Mouse (Mus musculus): ENCODE data around the gene Spast. TPM values are rescaled to one million over a fixed set of nuclear protein-coding genes. Genes with fewer than 3 reads are reported as not detected.

The Spast gene
- polyA plus RNA-seq, 1 experiment from 2014 or later: 55.9 TPM

GRCm38 (mm10) chr17:74338225-74338931, 409 bp upstream of the Spast start:
- Histone ChIP-seq H3K9me3 (no peaks in the 10 kb centered on the region), H3K9ac (peak overlapping the region; percentile 94), H3K36me3 (no peaks in the 10 kb centered on the region), H3K27ac (peak overlapping the region; percentile 98), H3K4me3 (peak overlapping the region; percentile 99), H3K4me2 (replicated peaks) (peak overlapping the region; percentile 69), H3K4me1 (peaks cover 25% of the 10 kb centered on the region), H3K27me3 (replicated peaks) (no peaks in the 10 kb centered on the region)
- WGBS: under 1% methylated on average over 50 of the region's 50 CpGs
- peak; percentile 95 for ATAC-seq (ENCODE audit: low FRiP score, low read depth)

GRCm38 (mm10) chr17:74341151-74341550, 2.4 kb downstream of the Spast start:
- Histone ChIP-seq H3K4me2 (replicated peaks) (peak overlapping the region; percentile 69), H3K36me3 (peaks cover 4% of the 10 kb centered on the region; the same call in 1 of the 2 replicates), H3K4me1 (peaks cover 25% of the 10 kb centered on the region), H3K27ac (no peak overlapping the region), H3K4me3 (no peak overlapping the region), H3K9me3 (no peaks in the 10 kb centered on the region), H3K9ac (no peak overlapping the region), H3K27me3 (replicated peaks) (no peaks in the 10 kb centered on the region)
- 47% methylated on average over 5 of the region's 5 CpGs for WGBS
- no peak for ATAC-seq (ENCODE audit: low FRiP score, low read depth)

GRCm38 (mm10) chr17:74363592-74363991, 24.8 kb downstream of the Spast start:
- Histone ChIP-seq H3K27me3 (replicated peaks) (no peaks in the 10 kb centered on the region), H3K4me3 (no peak overlapping the region), H3K4me1 (no peaks in the 10 kb centered on the region), H3K4me2 (replicated peaks) (no peak overlapping the region), H3K27ac (no peak overlapping the region), H3K9ac (no peak overlapping the region), H3K36me3 (peaks cover 47% of the 10 kb centered on the region), H3K9me3 (no peaks in the 10 kb centered on the region)
- WGBS: 97% methylated on average over 1 of the region's 1 CpGs
- ATAC-seq (ENCODE audit: low FRiP score, low read depth): no peak

- peaks cover 69% of the 10 kb centered on the region for H3K36me3 ChIP-seq
- no peak for ATAC-seq (ENCODE audit: low FRiP score, low read depth)
- H3K4me1 ChIP-seq: no peaks in the 10 kb centered on the region
- WGBS: 96% methylated on average over 1 of the region's 1 CpGs
- no peak overlapping the region for H3K4me2 ChIP-seq (replicated peaks)
- no peak overlapping the region for H3K9ac ChIP-seq
- no peak overlapping the region for H3K27ac ChIP-seq
- no peaks in the 10 kb centered on the region for H3K9me3 ChIP-seq
- H3K4me3 ChIP-seq: no peak overlapping the region
- no peaks in the 10 kb centered on the region for H3K27me3 ChIP-seq (replicated peaks)
Measured at GRCm38 (mm10) chr17:74376916-74377315, 38.1 kb downstream of the Spast start.

GRCm38 (mm10) chr17:74386657-74387056, 47.9 kb downstream of the Spast start:
- Histone ChIP-seq H3K9me3 (no peaks in the 10 kb centered on the region), H3K36me3 (peaks cover 69% of the 10 kb centered on the region), H3K9ac (no peak overlapping the region), H3K4me3 (no peak overlapping the region), H3K4me1 (no peaks in the 10 kb centered on the region), H3K4me2 (replicated peaks) (no peak overlapping the region), H3K27me3 (replicated peaks) (no peaks in the 10 kb centered on the region), H3K27ac (no peak overlapping the region)
- ATAC-seq (ENCODE audit: low FRiP score, low read depth): no peak

- Histone ChIP-seq H3K9ac (no peak overlapping the region), H3K4me3 (no peak overlapping the region), H3K4me2 (replicated peaks) (no peak overlapping the region), H3K36me3 (peaks cover 38% of the 10 kb centered on the region), H3K9me3 (no peaks in the 10 kb centered on the region), H3K4me1 (no peaks in the 10 kb centered on the region), H3K27me3 (replicated peaks) (no peaks in the 10 kb centered on the region), H3K27ac (no peak overlapping the region)
- WGBS: 83% methylated on average over 3 of the region's 3 CpGs
- ATAC-seq (ENCODE audit: low FRiP score, low read depth): no peak
Measured at GRCm38 (mm10) chr17:74389847-74390246, 51.1 kb downstream of the Spast start.

GRCm38 (mm10) chr17:74394381-74394780, 55.6 kb downstream of the Spast start:
- no peak overlapping the region for H3K27ac ChIP-seq
- H3K4me3 ChIP-seq: no peak overlapping the region
- H3K9ac ChIP-seq: no peak overlapping the region
- no peaks in the 10 kb centered on the region for H3K27me3 ChIP-seq (replicated peaks)
- H3K4me1 ChIP-seq: peaks cover 6% of the 10 kb centered on the region
- H3K4me2 ChIP-seq (replicated peaks): peak overlapping the region; percentile 69; the same call in 1 of the 2 replicates
- no peaks in the 10 kb centered on the region for H3K9me3 ChIP-seq
- ATAC-seq (ENCODE audit: low FRiP score, low read depth): no peak
- WGBS: 80% methylated on average over 2 of the region's 2 CpGs
- no peaks in the 10 kb centered on the region; the same call in 1 of the 2 replicates for H3K36me3 ChIP-seq

GRCm38 (mm10) chr17:74394855-74395254, 56.1 kb downstream of the Spast start:
- Histone ChIP-seq H3K9me3 (no peaks in the 10 kb centered on the region), H3K27me3 (replicated peaks) (no peaks in the 10 kb centered on the region), H3K4me1 (peaks cover 6% of the 10 kb centered on the region), H3K4me2 (replicated peaks) (peak overlapping the region; percentile 69), H3K4me3 (peak overlapping the region; percentile 90), H3K9ac (peak overlapping the region; percentile 87; the same call in 1 of the 2 replicates), H3K36me3 (no peaks in the 10 kb centered on the region; the same call in 1 of the 2 replicates), H3K27ac (no peak overlapping the region)
- WGBS: 34% methylated on average over 16 of the region's 16 CpGs
- peak; percentile 24 for ATAC-seq (ENCODE audit: low FRiP score, low read depth)

- ATAC-seq (ENCODE audit: low FRiP score, low read depth): peak; percentile 99
- no peaks in the 10 kb centered on the region for H3K9me3 ChIP-seq
- no peaks in the 10 kb centered on the region for H3K36me3 ChIP-seq
- H3K4me3 ChIP-seq: peak within 1 kb of the TSS; percentile 90
- H3K27me3 ChIP-seq (replicated peaks): no peaks in the 10 kb centered on the region
- under 1% methylated on average over 41 of the region's 41 CpGs for WGBS
- H3K4me2 ChIP-seq (replicated peaks): peak within 1 kb of the TSS; percentile 69
- peaks cover 6% of the 10 kb centered on the region for H3K4me1 ChIP-seq
- H3K9ac ChIP-seq: peak within 1 kb of the TSS; percentile 87
- peak within 1 kb of the TSS; percentile 67; the same call in 1 of the 2 replicates for H3K27ac ChIP-seq
Measured at GRCm38 (mm10) chr17:74395383-74396065, 56.7 kb downstream of the Spast start, which contains the start of gene Slc30a6. Slc30a6 (plus strand) TSS chr17:74395608.

GRCm38 (mm10) chr17:74396766-74397165, 58.0 kb downstream of the Spast start:
- Histone ChIP-seq H3K27me3 (replicated peaks) (no peaks in the 10 kb centered on the region), H3K4me1 (peaks cover 6% of the 10 kb centered on the region), H3K4me3 (no peak overlapping the region), H3K36me3 (peaks cover under 1% of the 10 kb centered on the region; the same call in 1 of the 2 replicates), H3K9ac (no peak overlapping the region), H3K27ac (no peak overlapping the region), H3K9me3 (no peaks in the 10 kb centered on the region), H3K4me2 (replicated peaks) (peak overlapping the region; percentile 69)
- 82% methylated on average over 4 of the region's 4 CpGs for WGBS
- no peak for ATAC-seq (ENCODE audit: low FRiP score, low read depth)

GRCm38 (mm10) chr17:74397173-74397572, 58.4 kb downstream of the Spast start:
- H3K9ac ChIP-seq: no peak overlapping the region
- WGBS: 82% methylated on average over 2 of the region's 2 CpGs
- H3K27ac ChIP-seq: no peak overlapping the region
- no peaks in the 10 kb centered on the region for H3K27me3 ChIP-seq (replicated peaks)
- no peak for ATAC-seq (ENCODE audit: low FRiP score, low read depth)
- no peaks in the 10 kb centered on the region for H3K9me3 ChIP-seq
- peaks cover 5% of the 10 kb centered on the region for H3K36me3 ChIP-seq
- H3K4me1 ChIP-seq: peaks cover 6% of the 10 kb centered on the region
- H3K4me3 ChIP-seq: no peak overlapping the region
- 0 out of 2 replicates have a peak overlapping the region, but pooled peaks have one; percentile 69 for H3K4me2 ChIP-seq (replicated peaks)

- no peak overlapping the region for H3K4me3 ChIP-seq
- H3K9ac ChIP-seq: no peak overlapping the region
- H3K27me3 ChIP-seq (replicated peaks): no peaks in the 10 kb centered on the region
- H3K36me3 ChIP-seq: peaks cover 51% of the 10 kb centered on the region
- H3K27ac ChIP-seq: no peak overlapping the region
- 94% methylated on average over 12 of the region's 12 CpGs for WGBS
- no peaks in the 10 kb centered on the region for H3K9me3 ChIP-seq
- H3K4me2 ChIP-seq (replicated peaks): no peak overlapping the region
- no peak for ATAC-seq (ENCODE audit: low FRiP score, low read depth)
- no peaks in the 10 kb centered on the region for H3K4me1 ChIP-seq
Measured at GRCm38 (mm10) chr17:74402486-74403222, 63.9 kb downstream of the Spast start.
